Mouse (Mus musculus) forelimb bud, embryonic 11.5 days (tissue): ENCODE measurements around the gene Cc2d2a.

Experiments used
- DNase-seq: peaks from one replicate; pipeline ENCODE4 v3.0.0-alpha.2; 2012; ENCODE audit warnings: low read depth, low spot score

Gene Cc2d2a

GRCm38 (mm10) chr5:43661997-43662961 is at the start of gene Cc2d2a:
TSS of gene Cc2d2a (plus strand) at chr5:43662346.
- peak; percentile 67 for DNase-seq

GRCm38 (mm10) chr5:43621575-43622299 is 40.4 kb upstream of the Cc2d2a start:
- no peak for DNase-seq

GRCm38 (mm10) chr5:43625407-43625806 is 36.7 kb upstream of the Cc2d2a start:
- no peak for DNase-seq

- no peak for DNase-seq
Observed at GRCm38 (mm10) chr5:43634071-43634601, 28.0 kb upstream of the Cc2d2a start.

DNA sequence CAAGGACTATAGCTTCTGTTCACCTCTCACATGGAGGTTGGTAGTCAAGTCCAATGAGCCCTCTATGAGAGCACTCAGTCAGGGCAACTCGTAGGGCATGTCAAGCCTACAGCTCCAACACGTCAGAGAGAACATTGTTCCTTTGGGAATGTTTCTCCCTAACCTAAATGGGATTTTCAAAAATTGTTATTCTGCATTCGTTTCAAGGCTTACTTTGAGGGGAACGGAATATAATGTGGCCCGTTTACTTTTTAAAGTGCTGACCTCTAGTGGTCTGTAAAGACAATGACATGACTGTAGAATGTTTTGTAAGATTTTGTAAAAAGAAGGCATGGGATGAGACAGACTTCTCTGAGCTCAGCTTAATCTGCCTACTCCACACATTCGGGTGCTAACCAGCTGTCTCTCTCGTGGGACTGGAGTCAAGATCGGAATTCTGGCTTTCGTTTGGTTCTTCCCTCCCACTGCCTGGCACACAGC is 27.5 kb upstream of the Cc2d2a start:
- peak; percentile 16 for DNase-seq

- peak; percentile 61 for DNase-seq
Observed at GRCm38 (mm10) chr5:43645020-43645419, 17.1 kb upstream of the Cc2d2a start.

- no peak for DNase-seq
Observed at GRCm38 (mm10) chr5:43647098-43647774, 14.9 kb upstream of the Cc2d2a start.

GRCm38 (mm10) chr5:43661498-43661897 is 648 bp upstream of the Cc2d2a start:
- DNase-seq, result no peak

GRCm38 (mm10) chr5:43663531-43663930 is 1.4 kb downstream of the Cc2d2a start:
- no peak for DNase-seq

DNA sequence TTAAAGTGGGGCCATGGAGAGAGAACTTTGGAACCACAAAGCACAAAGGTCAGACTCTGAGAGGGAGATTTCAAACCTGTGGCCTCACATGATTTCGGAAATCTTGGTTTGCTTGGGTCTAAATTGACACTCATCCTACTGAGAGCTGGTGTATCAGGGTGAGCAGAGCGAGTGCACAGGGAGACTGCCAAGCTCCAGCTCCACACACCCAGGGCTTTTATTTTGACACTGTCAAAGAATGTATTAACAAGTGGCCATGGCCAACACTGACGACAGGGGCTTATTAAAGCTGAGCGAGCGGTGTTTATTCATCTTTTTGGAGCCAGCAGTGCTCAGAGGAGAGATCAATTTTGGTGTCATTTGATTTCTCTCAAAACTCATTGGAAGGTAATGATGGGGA is 3.0 kb downstream of the Cc2d2a start:
- DNase-seq, result no peak

DNA sequence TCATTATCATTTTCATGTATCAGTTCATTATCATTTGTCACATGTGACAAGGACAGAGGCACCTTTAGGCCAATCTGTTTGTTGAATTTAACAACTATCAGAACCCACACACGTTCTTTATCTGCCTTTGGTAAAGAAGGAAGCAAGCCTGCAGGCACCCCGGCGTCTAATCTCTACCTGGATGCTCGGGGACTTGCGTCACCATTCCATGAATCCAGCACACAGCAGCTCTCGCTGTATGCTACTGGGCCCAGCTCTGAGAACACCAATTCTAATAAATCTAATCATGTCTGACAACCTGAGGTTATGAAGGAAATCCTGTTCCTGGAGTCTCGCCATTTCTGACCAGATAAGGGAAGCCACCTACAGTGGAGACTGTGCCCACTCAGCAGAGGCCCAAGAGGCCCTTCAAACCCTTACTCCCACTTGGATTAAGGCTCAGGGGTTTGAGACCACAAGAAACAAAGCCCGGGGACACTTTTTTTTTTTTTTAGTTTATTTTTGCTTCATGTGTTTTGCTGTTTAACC is 7.0 kb downstream of the Cc2d2a start:
- DNase-seq, result no peak

- DNase-seq, result peak; percentile 89
Observed at GRCm38 (mm10) chr5:43672177-43672911, 10.2 kb downstream of the Cc2d2a start.

DNA sequence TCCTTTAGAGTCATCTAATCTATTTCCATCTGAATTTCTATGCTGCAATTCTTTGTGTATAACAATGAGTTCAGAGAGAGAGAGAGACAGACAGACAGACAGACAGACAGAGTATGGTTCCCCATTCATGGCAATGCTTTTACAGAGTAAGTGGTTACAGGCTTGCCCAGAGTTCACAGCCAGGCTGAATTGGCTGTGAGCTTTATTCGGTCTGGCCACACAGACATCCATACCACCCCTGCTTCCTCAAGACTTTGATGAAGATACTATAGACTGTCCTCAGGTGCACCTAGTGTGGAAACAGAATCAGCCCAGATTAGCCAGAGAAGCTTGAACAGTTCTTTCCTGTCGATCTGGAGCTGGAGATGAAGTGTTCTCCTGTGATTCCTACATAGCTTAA is 10.9 kb downstream of the Cc2d2a start:
- DNase-seq, result no peak

- DNase-seq, result no peak
Observed at GRCm38 (mm10) chr5:43685466-43685865, 23.3 kb downstream of the Cc2d2a start.

DNA sequence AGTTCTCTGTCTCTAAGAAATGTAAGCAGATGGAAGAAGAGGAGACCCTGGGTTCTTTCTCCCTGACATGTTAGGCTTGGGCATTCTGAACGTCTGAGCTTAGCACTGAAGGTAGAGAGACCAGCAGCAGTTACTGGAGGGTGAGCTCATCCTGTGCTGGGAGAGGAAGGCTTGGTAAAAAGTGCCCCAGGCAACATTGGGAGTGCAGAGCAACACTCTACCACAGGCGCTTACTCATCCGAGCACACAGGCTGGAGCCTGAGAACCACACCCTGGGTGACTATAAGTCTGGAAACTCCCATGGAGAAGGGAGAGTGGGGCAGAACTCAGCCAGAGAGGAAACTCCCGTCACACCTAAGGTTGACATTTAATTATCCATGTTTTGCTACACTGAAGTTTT is 30.3 kb downstream of the Cc2d2a start:
- no peak for DNase-seq

GRCm38 (mm10) chr5:43697133-43697532 is 35.0 kb downstream of the Cc2d2a start:
- DNase-seq, result no peak

DNA sequence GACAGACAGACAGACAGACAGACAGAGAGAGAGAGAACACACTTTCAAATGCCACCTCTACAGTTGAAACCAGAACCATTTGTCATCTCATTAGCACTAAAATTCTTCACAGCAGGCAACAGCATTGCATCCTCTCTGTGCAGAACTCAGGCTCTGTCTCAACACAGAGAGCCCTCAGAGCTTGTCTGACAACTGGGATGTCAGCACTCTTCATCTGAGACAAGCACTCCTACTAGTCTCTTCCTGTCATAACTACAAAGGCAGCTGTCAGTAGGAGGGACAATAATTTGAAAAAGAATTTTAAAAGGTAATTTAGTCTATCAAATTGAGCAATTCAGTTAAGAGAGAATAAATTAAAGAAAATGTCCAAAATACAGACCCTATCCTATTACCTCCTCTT is 37.1 kb downstream of the Cc2d2a start:
- no peak for DNase-seq

GRCm38 (mm10) chr5:43721538-43722451 is 59.6 kb downstream of the Cc2d2a start:
- DNase-seq, result no peak

- no peak for DNase-seq
Observed at GRCm38 (mm10) chr5:43722452-43722783, 60.3 kb downstream of the Cc2d2a start.

- DNase-seq, result no peak
Observed at GRCm38 (mm10) chr5:43723830-43724229, 61.7 kb downstream of the Cc2d2a start.
